Mouse (Mus musculus) left cerebral cortex, postnatal 4 days (tissue): ENCODE data around the gene Ltbr. TPM values are rescaled to one million over a fixed set of nuclear protein-coding genes. Genes with fewer than 3 reads are reported as not detected.
"Not testable (repeated sequence)": the region's sequence is repeated elsewhere in the genome, so short reads cannot be mapped to it uniquely, and the experiment has no call there.

Source experiments
- DNase-seq: peaks from one replicate; pipeline ENCODE4 v3.0.0-alpha.2; 2022
- intact Hi-C: fragments of 180-260 bp; cut with DNase I; formaldehyde crosslinking; loops from one replicate; pipeline ENCODE4 v1.15.1; 2025
- total RNA-seq, 2 experiments: library from RNA; stranded (reverse); gene quantifications; 2 replicates each; pipeline ENCODE4 v1.2.3; 2021

Gene Ltbr
- total RNA-seq, 2 experiments from 2014 or later, result 9.6 to 10.7 TPM

- peak; percentile 39 for DNase-seq
- intact Hi-C loops, result loop anchor here (5.0 kb wide), 2 partner anchors 58 to 113 kb away; partner anchors contain the start of gene Vamp1
These were observed 38.7 kb downstream of the Ltbr start for GRCm38 (mm10) chr6:125274841-125275563.

GRCm38 (mm10) chr6:125272228-125272785 lies 41.4 kb downstream of the Ltbr start:
- intact Hi-C loops, result loop anchor here (5.0 kb wide), 2 partner anchors 55 to 110 kb away; partner anchors contain the start of gene Vamp1
- no peak for DNase-seq

GRCm38 (mm10) chr6:125271455-125272227 lies 42.0 kb downstream of the Ltbr start:
- peak; percentile 92 for DNase-seq
- intact Hi-C loops, result loop anchor here (5.0 kb wide), 2 partner anchors 54 to 109 kb away; partner anchors contain the start of gene Vamp1

- no peak for DNase-seq
- intact Hi-C loops, result loop anchor here (5.0 kb wide), 1 partner anchor 121 kb away; the partner anchor contains the start of gene Iffo1
These were observed 44.9 kb downstream of the Ltbr start for GRCm38 (mm10) chr6:125268799-125269198.

- no peak for DNase-seq
- intact Hi-C loops, result loop anchor here (5.0 kb wide), 1 partner anchor 120 kb away; the partner anchor contains the start of gene Iffo1
These were observed 46.2 kb downstream of the Ltbr start for GRCm38 (mm10) chr6:125267469-125267868.

GRCm38 (mm10) chr6:125266600-125266999 lies 47.1 kb downstream of the Ltbr start:
- intact Hi-C loops, result loop anchor here (5.0 kb wide), 1 partner anchor 119 kb away; the partner anchor contains the start of gene Iffo1
- DNase-seq, result not testable (repeated sequence)

GRCm38 (mm10) chr6:125266091-125266490 lies 47.6 kb downstream of the Ltbr start:
- no peak for DNase-seq
- intact Hi-C loops, result loop anchor here (5.0 kb wide), 1 partner anchor 119 kb away; the partner anchor contains the start of gene Iffo1

GRCm38 (mm10) chr6:125265239-125265638 lies 48.4 kb downstream of the Ltbr start:
- intact Hi-C loops, result loop anchor here (5.0 kb wide), 1 partner anchor 118 kb away; the partner anchor contains the start of gene Iffo1
- no peak for DNase-seq

- intact Hi-C loops, result no loop called here
- no peak for DNase-seq
These were observed 49.5 kb downstream of the Ltbr start for GRCm38 (mm10) chr6:125264219-125264618.

GRCm38 (mm10) chr6:125260006-125260555 lies 53.6 kb downstream of the Ltbr start:
- intact Hi-C loops, result no loop called here
- no peak for DNase-seq

Other genes with a start within 250 kb of the Ltbr start
- 1 to 10 TPM; 1.3 TPM for gene Lpar5, start 246.0 kb downstream of the Ltbr start, total RNA-seq
- gene Chd4, start 217.9 kb downstream of the Ltbr start, total RNA-seq, result 100 to 1,000 TPM; 173 to 175 TPM
- gene Nop2, start 182.0 kb downstream of the Ltbr start, total RNA-seq, result 10 to 100 TPM; 43.0 to 44.5 TPM
- gene Iffo1, start 168.6 kb downstream of the Ltbr start, total RNA-seq, result 10 to 100 TPM; 27.0 to 28.3 TPM
- 1,000 to 10,000 TPM; 1,244 to 1,314 TPM for gene Gapdh, start 147.4 kb downstream of the Ltbr start, total RNA-seq
- gene Ncapd2, start 122.2 kb downstream of the Ltbr start, total RNA-seq, result 10 to 100 TPM; 44.9 to 51.4 TPM
- gene Mrpl51, start 122.1 kb downstream of the Ltbr start, total RNA-seq, result 10 to 100 TPM; 67.7 to 72.7 TPM
- 10 to 100 TPM in 1 of 2 experiments, 1 to 10 TPM in 1; 7.0 to 10.2 TPM for gene Vamp1, start 98.3 kb downstream of the Ltbr start, total RNA-seq
- gene Tapbpl, start 82.0 kb downstream of the Ltbr start, total RNA-seq, result 1 to 10 TPM; 1.7 to 1.9 TPM
- gene Cd27, start 76.9 kb downstream of the Ltbr start, total RNA-seq, result not detected
- gene Tuba3a, start 27.8 kb downstream of the Ltbr start, total RNA-seq, result not detected
- 1 to 10 TPM; 1.5 to 2.1 TPM for gene Scnn1a, start 6.8 kb upstream of the Ltbr start, total RNA-seq
- gene Tnfrsf1a, start 35.5 kb upstream of the Ltbr start, total RNA-seq, result 10 to 100 TPM; 11.2 to 12.0 TPM
- not detected for gene Plekhg6, start 66.9 kb upstream of the Ltbr start, total RNA-seq
- gene Cd9, start 180.9 kb upstream of the Ltbr start, total RNA-seq, result 10 to 100 TPM; 53.1 to 56.4 TPM
- gene Vwf, start 232.9 kb upstream of the Ltbr start, total RNA-seq, result 10 to 100 TPM; 24.1 to 28.2 TPM